Mouse (Mus musculus): ENCODE data around the gene Cst9.

The Cst9 gene

DNA sequence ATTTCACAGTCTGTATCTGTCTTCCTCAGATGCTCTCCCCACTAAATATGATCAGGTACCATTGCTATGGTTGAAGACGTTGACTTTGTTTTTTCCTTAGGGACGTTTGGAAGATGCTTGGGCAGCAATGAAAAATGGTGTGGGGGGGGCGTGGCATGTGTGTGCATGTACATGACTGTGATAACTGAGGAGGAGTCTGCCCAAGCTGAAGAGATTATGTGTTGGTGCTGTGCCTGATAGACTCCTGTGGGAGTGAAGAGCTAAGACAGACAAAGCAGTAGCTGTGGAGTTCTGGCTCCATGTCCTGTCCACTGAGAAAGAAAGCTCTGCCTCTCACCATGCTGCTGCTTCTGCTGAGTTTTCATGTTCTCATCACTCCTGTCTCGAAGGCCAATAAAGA is at the start of gene Cst9:
Gene Cst9, plus strand, starts transcription at position 236 of the 400 bp plus-strand sequence.
- DNase-seq (ENCODE audit: low spot score), result no peak

DNA sequence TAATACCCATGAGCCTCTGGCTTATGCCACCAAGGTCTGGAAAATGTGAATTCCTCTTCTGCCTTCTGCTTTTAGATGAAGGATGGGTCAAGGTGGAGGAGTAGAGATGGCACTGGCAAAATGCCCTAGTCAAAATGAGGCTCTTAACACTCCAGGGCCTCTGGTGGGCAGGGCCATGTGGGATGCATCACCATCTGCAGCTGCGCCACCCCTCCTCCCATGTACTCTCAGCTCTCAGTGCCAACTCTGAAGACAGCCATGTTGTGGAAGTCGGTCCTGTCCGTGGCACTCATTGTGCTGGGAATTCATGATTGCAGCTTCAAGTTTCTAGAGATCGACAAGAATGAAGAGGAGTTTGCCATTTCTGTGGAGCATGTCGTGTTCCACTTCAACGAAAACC is 45.8 kb upstream of the Cst9 start, which contains the start of gene Cst12:
Gene Cst12, plus strand, starts transcription at position 220 of the 400 bp plus-strand sequence.
- no peak for DNase-seq (ENCODE audit: low spot score)

DNA sequence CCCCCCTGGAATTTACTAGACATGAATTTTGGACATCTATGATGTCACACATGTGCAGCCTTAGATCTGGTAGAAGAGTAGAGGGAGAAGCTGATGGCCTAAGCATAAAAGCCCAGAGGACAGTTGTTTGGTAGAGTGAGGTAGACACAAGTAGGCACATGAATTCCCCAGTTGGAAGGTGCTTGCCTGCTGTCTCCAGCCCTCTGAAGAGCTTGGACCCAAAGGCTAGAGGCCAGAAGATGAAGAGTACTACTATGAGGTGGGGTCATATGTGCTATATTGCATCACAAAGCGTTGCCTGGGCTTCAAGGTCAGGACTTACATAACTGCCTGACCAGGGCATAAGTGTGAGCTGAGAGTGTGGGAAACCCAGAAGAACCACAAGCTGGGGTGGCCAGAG is 36.5 kb upstream of the Cst9 start, which contains the start of gene Cst8:
Gene Cst8, plus strand, starts transcription at position 301 of the 400 bp plus-strand sequence.
- no peak for DNase-seq (ENCODE audit: low spot score)

DNA sequence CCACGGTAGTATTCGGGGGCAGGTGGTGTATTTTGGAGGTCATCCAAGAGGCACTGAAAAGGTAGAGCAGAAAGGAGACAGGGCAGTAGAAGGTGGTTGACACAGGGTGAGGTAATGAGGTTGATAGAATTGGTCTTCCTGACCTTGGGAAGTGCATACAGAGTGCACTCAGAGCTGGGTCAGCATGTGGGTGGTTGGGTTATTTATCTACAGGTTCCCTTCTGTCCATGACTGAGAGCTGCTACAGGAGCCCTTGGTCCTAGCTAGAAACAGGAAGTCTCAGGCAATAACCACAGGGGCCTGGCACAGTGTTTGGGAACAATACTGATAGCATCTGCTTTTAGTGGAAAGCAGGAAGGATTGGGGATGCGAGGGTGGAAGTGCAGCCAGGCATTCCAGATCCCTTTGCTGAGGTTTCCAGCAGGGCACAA is 33.4 kb upstream of the Cst9 start:
- no peak for DNase-seq (ENCODE audit: low spot score)

DNA sequence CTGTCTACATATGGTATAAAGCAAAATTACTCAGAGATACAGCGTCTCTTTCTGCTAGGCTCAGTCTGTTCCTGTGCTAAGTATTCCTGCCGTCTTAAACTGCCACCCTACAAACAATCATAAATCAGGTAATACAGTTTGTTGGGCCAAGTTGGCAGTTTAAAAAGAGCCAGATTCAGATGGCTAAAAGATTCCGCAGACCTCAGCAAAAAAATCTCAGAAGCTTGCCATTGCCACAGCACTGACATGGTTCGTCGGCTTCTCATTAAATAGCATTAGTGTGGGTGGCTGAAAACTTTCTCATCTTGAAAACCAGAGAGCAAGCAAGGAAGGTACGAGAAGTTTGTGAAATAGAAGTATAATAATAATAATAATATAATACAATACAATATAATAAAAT is 28.3 kb upstream of the Cst9 start:
- DNase-seq (ENCODE audit: low spot score), result peak; percentile 4

DNA sequence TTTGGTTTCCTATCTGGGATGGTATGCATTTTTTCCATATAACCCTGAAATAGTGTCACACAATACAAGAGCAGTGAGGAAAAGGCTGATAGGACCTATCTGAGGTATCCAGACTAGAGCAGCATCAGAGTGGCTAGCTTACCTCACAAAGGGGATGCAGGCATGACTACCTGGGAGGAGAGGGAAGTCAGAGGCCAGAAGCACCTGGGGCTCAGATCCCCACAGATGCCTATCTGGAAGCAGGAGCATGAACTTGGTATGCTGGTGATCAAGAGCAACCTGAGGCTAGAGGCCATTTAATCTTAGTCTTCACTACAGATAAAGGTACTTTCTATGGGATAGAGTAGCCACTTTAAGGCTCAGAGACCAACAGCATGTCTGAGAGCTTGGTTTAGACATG is 15.0 kb upstream of the Cst9 start, which contains the start of gene Cst13:
Gene Cst13, plus strand, starts transcription at position 173 of the 400 bp plus-strand sequence.
- no peak for DNase-seq (ENCODE audit: low spot score)

DNA sequence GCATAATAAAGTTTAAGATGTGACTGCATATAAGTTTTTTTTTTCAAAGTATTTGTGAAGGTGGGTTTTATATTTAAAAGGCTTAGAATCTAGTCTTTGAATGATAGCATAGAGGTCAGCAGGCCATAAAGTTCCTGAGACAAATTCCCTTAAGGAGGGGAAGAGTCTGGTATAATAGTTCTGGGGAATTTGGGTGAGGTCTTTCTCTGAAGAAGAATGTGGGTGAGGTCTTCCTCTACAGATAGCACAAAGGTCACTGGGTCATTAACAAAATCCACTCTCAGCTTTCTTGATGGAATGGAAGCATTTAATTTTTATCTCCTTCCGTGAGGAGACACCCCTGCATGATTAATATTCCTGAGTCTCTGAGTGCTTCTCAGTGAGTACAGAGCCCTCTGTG is 9.0 kb upstream of the Cst9 start:
- DNase-seq (ENCODE audit: low spot score), result no peak

DNA sequence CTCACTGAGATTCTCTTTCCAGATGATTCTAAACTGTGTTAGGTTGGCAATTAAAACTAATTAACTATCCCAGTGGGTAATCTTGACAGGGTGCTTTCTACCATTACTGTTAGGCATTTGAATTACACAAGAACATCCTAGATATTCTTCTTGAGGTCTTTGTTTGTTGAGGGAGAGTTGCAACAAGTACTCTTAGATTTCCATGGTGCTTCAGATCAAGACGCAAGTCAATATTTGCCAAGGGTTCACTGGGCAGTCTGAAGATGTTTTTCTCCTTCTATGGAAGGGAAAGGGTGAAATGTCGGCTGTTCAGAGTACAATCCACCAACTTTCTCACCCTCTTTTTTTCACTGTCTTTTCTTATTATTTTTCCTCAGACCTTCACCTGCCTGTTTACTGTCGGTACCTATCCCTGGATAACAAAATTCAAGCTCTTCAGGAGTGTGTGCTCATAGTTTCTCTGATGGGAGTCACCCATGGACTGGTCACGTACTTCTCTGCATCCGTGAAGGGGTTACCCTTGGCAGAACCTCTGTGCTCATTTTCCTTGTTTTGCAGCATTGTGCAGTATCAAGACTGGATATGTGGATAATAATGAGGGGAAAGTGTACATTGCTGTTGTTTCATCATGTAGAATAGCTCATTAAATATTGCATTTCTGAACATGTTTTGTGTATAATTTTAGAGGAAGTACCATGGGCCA is 3.3 kb downstream of the Cst9 start:
- DNase-seq (ENCODE audit: low spot score), result no peak

DNA sequence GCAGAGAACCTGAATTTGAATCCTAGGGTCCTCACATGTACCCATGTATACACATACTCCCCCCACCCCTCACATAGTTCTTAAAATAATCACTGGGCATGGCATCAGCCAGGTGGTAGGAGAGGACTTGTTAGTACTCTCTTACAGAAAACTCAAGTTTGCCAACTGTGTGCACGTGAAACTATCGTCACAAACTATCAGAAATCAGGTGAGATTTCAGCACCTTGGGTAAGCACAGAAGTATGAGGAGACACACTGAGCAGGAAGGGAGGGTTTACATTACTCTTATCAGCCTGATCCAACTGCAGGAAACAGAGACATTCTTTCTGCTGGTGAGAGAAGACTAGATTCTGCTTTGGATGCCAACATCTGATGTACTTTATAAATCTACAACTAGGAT is 4.3 kb downstream of the Cst9 start:
- no peak for DNase-seq (ENCODE audit: low spot score)

DNA sequence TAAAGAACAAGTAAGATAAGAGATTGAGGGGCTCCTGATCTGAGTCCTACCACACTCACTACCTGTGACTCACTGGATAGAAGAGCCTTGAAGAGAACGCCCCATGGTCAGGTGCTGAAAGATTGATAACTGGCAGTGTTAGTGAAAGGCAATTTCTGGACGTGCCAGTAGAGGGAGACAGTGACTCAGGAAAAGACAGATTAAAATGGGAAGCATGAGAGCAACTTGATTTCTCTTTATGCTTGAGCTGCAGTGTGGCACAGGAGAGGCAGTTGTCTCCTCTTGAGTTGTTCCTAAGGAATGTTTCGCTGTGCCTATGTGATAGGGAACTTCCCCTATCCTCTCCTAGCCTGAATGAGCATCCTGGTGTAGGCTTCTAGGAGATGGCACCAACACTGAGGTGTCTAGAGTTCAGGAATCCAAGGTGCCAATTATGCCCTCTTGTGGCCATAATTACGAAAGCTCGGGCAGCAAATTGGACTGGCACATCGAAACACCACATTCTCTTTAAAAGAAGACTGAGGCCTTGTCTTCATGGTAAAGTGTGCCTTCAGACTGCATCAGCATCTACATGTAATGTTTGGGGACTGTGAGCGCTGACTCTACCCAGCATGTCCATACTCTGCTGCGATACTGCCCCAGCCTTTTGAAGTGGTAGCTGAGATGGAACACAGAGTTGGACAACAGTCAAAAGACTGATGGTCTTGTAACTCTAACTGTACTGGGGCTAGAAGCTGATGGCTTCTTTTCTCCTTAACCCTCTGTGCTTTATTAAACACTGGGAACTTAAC is 16.4 kb downstream of the Cst9 start:
- DNase-seq (ENCODE audit: low spot score), result peak; percentile 84

DNA sequence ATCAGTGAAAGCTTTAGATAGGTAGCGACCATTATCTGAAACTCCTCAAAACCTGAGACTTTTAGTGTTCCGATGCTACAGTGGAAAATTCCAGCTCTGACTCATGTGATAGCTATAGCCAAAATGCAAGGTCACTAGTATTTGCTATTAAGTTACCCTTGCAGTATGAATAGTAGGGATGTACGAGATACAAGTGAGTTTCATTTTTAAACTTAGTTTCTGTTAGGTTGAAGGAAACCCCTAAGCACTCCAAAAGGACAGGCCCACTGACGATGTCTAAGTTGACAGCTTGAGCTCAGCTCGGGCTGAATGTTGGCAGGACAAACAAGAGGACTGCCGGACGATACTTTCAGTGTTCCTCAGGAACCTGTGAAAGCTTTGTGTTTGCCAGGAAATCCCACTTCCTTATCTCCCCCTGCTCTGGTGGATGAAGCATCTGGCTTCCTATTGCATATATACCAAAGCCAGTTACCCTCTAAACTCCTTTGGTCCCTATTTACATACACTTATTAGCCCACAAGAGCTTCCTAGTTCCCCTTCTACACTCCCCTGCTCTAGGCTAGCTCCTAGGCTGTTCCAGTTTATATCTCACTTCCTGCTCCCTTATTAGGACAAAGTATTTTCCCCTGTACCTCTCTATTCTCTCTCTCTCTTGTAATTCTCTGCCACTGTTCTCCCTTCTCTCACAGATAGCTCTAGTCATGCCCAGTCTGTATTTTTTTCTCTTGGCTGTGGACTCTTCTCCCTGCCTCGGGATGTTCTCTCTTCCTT is 21.9 kb downstream of the Cst9 start:
- DNase-seq (ENCODE audit: low spot score), result no peak

DNA sequence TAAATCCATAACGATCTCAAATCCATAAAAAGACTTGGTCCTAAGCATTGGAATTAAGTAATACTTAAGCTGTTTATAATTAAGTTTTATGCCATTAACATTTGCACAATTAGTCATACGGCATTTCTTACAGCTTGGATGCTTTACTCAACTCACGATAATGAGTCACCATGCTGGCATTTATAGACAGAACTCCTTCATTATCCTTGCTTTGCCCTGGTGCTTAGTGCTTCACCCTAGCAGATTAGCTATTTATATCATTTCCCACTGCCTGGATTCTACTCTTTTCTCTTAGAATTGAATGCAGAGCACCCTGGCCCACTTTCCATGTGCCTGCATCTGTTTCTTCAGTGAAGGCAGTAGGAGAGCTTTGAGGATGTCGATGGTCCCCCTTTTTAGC is 22.6 kb downstream of the Cst9 start:
- no peak for DNase-seq (ENCODE audit: low spot score)

DNA sequence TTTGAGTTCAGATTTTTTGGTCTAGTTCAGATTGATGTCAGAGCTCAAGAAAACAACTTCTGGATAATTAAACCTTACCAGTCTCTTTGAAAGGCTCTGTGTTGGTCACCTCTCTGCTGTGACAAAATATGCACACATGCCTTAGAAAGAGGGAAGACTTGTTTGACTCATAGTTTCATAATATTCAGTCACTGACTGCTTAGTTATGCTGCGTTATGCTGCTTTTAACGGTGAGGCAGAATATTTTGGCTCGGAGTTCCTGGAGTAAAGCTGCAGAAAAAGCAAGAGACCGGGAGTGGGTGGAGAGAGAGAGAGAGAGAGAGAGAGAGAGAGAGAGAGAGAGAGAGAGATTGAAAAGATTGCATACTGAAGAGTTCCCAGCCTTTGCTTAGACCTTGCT is 26.0 kb downstream of the Cst9 start:
- no peak for DNase-seq (ENCODE audit: low spot score)

DNA sequence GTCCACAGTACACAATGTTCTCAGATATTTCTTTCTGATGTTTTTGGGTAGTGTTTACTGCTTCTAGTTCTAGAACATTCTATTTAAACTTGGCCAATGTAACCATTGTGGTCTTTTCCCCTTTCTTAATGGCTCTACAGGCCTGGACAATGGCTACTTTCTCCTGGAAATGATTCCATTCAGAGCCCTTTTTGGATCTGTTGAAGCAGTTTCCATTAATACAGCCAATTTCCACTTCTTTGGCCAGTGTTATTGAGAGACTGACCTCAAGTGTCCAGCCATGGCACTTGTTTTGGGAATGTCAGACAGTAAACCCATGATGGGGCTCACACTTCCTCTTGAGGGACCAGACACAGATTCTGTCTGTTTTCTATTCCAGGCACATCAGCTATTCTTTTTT is 26.7 kb downstream of the Cst9 start:
- no peak for DNase-seq (ENCODE audit: low spot score)

DNA sequence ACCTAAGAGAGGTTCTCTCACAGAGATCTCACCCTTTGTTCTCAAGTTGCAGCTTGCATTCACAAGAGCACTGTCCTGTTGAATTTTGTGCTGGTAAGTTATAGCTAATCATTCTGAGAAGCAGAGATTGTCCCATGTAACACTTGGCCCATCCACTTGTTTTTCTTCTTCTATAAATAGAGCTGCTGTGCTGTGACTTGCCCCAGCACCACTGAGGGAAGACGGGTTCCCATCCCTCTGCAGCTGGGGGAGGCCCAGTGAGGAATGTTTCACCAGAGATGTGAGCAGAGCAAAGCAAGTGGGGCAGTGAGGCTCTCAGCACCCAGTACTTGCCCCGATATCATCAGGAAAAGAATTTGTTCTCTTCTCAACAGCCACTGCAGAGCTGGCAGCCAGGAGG is 30.0 kb downstream of the Cst9 start, which contains the start of gene 9230104L09Rik:
Gene 9230104L09Rik, minus strand, starts transcription at position 73 of the 400 bp plus-strand sequence.
- DNase-seq (ENCODE audit: low spot score), result no peak

DNA sequence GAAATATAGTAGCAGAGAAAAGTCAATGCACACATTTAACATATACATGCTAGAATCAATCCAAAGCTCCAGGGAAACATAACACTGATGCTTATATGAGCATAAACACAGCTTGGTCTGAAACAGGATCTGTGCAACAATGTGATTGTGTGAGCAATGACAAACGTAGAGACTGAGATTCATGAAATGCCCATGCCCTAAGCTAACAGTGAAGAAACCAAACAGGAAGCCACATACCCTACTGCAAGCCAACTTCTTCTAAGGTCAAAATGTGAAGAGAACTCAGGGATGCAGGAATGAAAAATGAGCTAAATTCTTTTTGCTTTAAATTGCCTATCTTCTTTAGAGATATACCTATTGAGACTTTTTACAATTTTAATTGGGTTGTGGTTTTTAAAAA is 34.0 kb downstream of the Cst9 start:
- no peak for DNase-seq (ENCODE audit: low spot score)

DNA sequence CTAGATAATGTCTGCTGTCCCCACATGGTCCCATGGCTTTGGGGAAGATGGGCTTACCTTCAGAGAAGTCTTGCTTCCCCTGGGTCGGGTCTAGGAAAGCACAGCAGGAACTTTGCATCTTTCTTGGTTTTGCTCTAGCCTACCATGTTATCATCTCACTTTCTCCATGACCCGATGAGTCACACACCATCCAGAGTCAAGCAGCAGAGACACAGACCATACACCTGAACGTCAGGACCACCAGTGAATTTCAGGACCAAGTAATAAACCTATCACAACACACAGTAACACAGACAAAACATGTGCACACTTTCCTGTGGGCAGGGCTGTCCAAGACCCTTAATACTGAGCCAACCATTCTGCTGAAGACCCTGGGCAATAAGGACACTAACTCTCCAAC is 35.6 kb downstream of the Cst9 start:
- DNase-seq (ENCODE audit: low spot score), result no peak

DNA sequence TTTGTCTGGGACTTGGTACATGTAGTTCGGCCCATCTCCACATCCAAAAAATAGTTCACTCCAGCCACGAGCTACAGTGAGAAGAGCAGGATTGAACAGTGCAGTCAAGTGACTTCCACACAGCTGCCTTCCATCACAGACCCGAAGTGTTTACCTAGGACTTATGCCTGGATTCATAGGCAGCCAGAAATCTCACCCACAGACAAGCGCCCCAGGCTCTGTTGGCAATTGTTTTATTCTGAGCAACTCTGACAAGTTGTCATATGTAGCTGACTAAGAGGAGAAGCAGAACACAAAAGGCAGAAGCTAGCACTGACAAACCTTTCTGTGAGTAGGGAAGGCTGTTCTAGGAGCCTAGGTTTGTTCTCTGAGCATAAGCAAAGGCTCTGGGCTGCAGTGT is 37.9 kb downstream of the Cst9 start:
- no peak for DNase-seq (ENCODE audit: low spot score)

DNA sequence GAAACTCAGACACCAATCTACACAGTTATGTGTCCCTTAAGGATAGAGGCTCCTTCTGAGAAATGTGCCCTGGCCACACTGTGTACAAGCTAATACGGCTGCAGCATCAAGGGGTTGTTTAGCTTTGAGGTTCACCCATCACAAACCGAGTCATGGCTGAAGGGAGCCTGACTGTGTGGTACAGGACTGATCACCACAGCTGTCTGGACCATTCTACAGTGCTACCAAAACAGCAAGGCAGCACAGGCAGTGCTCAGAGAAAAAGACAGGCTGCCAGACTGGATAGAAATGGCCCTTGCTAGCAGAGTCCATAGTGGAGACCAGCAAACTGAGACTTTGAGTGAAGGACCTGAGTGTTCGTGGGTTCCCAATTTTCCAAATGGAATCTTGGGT is 39.3 kb downstream of the Cst9 start:
- no peak for DNase-seq (ENCODE audit: low spot score)

DNA sequence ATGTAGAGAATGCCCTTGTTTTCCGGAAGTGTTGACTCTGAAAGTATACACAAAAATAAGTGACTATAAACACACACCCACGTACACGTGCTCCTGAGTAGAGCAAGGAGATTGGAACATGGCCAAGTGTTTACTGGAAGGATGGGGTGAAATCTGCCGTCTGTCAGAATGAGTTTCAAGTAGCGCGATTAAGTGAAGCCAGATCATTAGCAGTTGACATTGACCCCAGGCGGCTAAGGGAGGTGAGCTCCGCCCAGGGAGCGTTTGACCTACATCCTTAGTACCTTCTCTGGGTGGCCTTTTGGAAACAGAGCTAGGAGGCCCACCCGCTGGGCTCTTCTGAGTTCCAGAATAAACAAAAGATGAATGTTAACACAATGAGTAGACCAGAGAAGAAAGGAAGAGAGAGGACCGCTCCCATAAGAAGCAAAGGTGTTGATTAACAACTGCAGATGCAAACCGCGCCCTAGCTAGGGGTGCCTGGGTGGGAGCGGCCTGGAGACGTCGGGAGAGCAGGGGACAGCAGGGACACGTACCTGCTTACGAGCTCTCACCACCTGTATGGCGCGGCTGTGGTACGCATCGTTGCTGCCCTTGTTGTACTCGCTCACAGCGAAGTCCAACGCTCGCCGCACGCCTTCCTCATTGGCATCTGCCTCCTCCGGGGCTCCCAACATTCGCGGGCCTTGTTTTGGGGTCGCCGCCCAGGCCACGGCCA is 39.8 kb downstream of the Cst9 start:
- DNase-seq (ENCODE audit: low spot score), result peak; percentile 55

DNA sequence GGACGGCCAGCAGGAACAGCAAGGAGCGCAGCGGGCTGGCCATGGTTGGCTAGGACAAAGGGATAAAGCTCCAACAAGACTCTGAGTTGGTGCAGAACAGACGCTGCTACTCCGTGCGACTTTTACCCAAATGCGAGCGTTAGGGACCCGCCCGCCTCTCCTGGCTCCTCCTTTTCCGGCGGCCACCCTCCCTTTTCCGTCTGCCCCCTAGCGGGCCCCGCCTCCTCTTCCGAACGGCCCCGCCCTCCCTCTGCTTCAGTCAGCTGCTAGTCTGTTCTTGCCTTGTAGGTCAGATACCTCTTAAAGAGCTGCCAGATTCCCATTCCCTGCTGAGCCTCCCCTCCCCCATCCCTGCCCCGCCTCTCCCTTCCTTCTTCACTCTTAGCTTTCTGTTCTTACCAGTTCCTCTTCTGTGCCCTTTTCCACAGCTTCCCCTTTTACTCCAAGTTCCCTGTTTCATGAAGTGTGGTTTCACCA is 40.4 kb downstream of the Cst9 start, which contains the start of gene Cst3:
Gene Cst3, minus strand, starts transcription at position 358 of the 477 bp plus-strand sequence.
- DNase-seq (ENCODE audit: low spot score), result peak; percentile 92

Measured in embryo, embryonic 10.5 days (tissue).